Mouse (Mus musculus) testis, adult 2 months (tissue): Measurements from ENCODE around the gene Scnn1a.

Source experiments
- CTCF ChIP-seq: fragments of 200-500 bp; IDR thresholded peaks from 2 replicates; pipeline ENCODE4 v1.5.1; 2012; ENCODE audit warnings: low read depth, mild to moderate bottlenecking, inconsistent platforms, low read length, moderate library complexity; ENCODE audit not compliant: control insufficient read depth, insufficient read depth, insufficient replicate concordance
- POLR2A ChIP-seq: fragments of 200-500 bp; IDR thresholded peaks from 2 replicates; pipeline ENCODE4 v1.6.1; 2012; ENCODE audit warnings: low read depth, mild to moderate bottlenecking, inconsistent platforms, low read length, moderate library complexity; ENCODE audit not compliant: control insufficient read depth

DNA sequence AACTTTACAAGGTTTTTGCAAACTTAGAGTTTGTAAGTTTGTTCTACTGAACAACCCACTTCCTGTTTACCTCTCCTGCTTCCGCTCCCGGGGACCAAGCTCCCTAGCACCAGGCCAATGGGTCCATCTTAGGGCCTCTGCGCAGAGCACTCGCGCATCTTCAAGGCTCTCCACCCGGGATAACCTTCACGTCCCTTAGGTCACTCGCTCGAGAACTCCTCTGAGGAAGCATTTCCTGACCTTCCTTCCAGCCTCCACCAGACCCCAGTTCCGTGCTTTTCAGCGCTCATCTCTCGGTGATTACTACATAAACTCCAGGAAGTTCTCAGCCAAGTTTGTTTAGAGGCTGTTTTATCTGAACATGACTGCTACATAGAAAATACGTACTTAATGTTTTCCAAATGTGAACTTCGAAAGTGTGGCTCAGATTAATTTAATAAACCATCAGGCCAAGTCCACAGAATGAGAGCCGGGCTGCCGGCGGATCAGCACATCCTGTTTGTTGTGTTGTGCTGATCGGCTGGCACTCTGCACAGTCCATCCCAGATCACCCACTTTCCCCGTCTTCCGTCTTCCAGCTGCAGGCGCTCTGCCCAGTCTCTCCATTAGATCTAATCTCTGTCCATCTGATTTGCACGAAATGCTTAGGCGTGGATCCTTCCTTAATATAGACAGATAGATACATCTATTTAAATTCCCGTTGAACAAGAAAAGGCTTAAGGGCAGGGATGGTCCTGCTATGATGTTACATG lies 18.1 kb upstream of the Scnn1a start:
- TF ChIP-seq POLR2A (no peak), CTCF (no peak)
